Mouse (Mus musculus): Measurements from ENCODE around the gene Pnp2. TPM values are rescaled to one million over a fixed set of nuclear protein-coding genes. Genes with fewer than 3 reads are reported as not detected.
"Not testable (repeated sequence)": the region's sequence is repeated elsewhere in the genome, so short reads cannot be mapped to it uniquely, and the experiment has no call there.

Pnp2 gene
- total RNA-seq, 2 experiments from 2014 or later, result 0.24 TPM; not detected in 1

- DNase-seq (ENCODE audit: low spot score), result not testable (repeated sequence)
Measured at GRCm38 (mm10) chr14:50956724-50957123, 932 bp downstream of the Pnp2 start.

GRCm38 (mm10) chr14:50957146-50957545 is 1.4 kb downstream of the Pnp2 start:
- not testable (repeated sequence) for DNase-seq (ENCODE audit: low spot score)

- not testable (repeated sequence) for DNase-seq (ENCODE audit: low spot score)
Measured at GRCm38 (mm10) chr14:50958289-50958995, 2.6 kb downstream of the Pnp2 start.

- DNase-seq (ENCODE audit: low spot score), result no peak
Measured at GRCm38 (mm10) chr14:50968216-50968980, 12.6 kb downstream of the Pnp2 start.

- DNase-seq (ENCODE audit: low spot score), result no peak
Measured at GRCm38 (mm10) chr14:50969041-50969440, 13.2 kb downstream of the Pnp2 start.

- no peak for DNase-seq (ENCODE audit: low spot score)
Measured at GRCm38 (mm10) chr14:50969558-50970544, 14.1 kb downstream of the Pnp2 start.

- DNase-seq (ENCODE audit: low spot score), result no peak
Measured at GRCm38 (mm10) chr14:50970822-50971221, 15.0 kb downstream of the Pnp2 start.

- DNase-seq (ENCODE audit: low spot score), result not testable (repeated sequence)
Measured at GRCm38 (mm10) chr14:50973054-50973453, 17.3 kb downstream of the Pnp2 start.

- no peak for DNase-seq (ENCODE audit: low spot score)
Measured at GRCm38 (mm10) chr14:50973700-50974099, 17.9 kb downstream of the Pnp2 start.

- no peak for DNase-seq (ENCODE audit: low spot score)
Measured at GRCm38 (mm10) chr14:50975001-50975400, 19.2 kb downstream of the Pnp2 start.

- no peak for DNase-seq (ENCODE audit: low spot score)
Measured at GRCm38 (mm10) chr14:50976674-50977073, 20.9 kb downstream of the Pnp2 start.

- not testable (repeated sequence) for DNase-seq (ENCODE audit: low spot score)
Measured at GRCm38 (mm10) chr14:50978451-50978850, 22.7 kb downstream of the Pnp2 start.

GRCm38 (mm10) chr14:50979631-50980030 is 23.8 kb downstream of the Pnp2 start:
- no peak for DNase-seq (ENCODE audit: low spot score)

- no peak for DNase-seq (ENCODE audit: low spot score)
Measured at GRCm38 (mm10) chr14:50981207-50981606, 25.4 kb downstream of the Pnp2 start.

- no peak for DNase-seq (ENCODE audit: low spot score)
Measured at GRCm38 (mm10) chr14:50981837-50982236, 26.0 kb downstream of the Pnp2 start.

- peak; percentile 47 for DNase-seq (ENCODE audit: low spot score)
Measured at GRCm38 (mm10) chr14:50987668-50988067, 31.9 kb downstream of the Pnp2 start.

- DNase-seq (ENCODE audit: low spot score), result no peak
Measured at GRCm38 (mm10) chr14:50991037-50991436, 35.2 kb downstream of the Pnp2 start.

GRCm38 (mm10) chr14:50997088-50997487 is 41.3 kb downstream of the Pnp2 start:
- DNase-seq (ENCODE audit: low spot score), result no peak

GRCm38 (mm10) chr14:50997999-50998666 is 42.3 kb downstream of the Pnp2 start:
- DNase-seq (ENCODE audit: low spot score), result no peak

GRCm38 (mm10) chr14:51007152-51007801 is 51.5 kb downstream of the Pnp2 start, which contains the start of gene Rnase10:
Rnase10 (plus strand) TSS chr14:51007751.
- DNase-seq (ENCODE audit: low spot score), result no peak

Data from gastrocnemius, adult 18-20 months (tissue).